Mouse (Mus musculus) olfactory bulb, adult 2 months (tissue): Measurements from ENCODE around the gene Il22.

Experiments
- CTCF ChIP-seq: fragments of 200-500 bp; IDR thresholded peaks from 2 replicates; pipeline ENCODE4 v1.5.1; 2012; ENCODE audit warnings: low read depth, mild to moderate bottlenecking, low read length, moderate library complexity; ENCODE audit not compliant: insufficient read depth
- POLR2A ChIP-seq: fragments of 200-500 bp; IDR thresholded peaks from 2 replicates; pipeline ENCODE4 v1.6.1; 2012; ENCODE audit warnings: mild to moderate bottlenecking, low read depth, low read length, moderate library complexity; ENCODE audit not compliant: insufficient read depth

DNA sequence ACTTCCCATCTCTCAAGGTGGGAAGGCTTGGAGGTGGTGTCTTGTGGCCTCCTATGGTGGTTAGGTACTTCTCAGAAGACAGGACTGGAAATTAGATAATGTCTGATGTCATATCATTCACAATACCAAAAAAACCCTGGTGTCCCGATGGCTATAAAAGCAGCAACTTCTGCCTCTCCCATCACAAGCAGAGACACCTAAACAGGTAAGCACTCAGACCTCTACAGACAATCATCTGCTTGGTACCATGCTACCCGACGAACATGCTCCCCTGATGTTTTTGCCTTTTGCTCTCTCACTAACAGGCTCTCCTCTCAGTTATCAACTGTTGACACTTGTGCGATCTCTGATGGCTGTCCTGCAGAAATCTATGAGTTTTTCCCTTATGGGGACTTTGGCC is at the start of gene Il22:
- TF ChIP-seq POLR2A (no peak), CTCF (no peak)
